Mouse (Mus musculus) liver, embryonic 12.5 days (tissue): Measurements from ENCODE around the gene Il9r. TPM values are rescaled to one million over a fixed set of nuclear protein-coding genes. Genes with fewer than 3 reads are reported as not detected.

Experiments
- polyA plus RNA-seq: library from polyadenylated mRNA; unstranded; fragments of >200 nt; fragmentation: Nextera tagmentation; extraction: Ambion mirVana; gene quantifications from 2 replicates; pipeline ENCODE4 v1.2.1, GENCODE M21; 2016

The Il9r gene
- polyA plus RNA-seq, 1 experiment from 2014 or later = 0.30 TPM

Other genes starting within 250 kb of the Il9r start
- not detected in 2 replicates for gene 4930524B15Rik, start 234.7 kb downstream of the Il9r start, polyA plus RNA-seq
- 0.11 and 0.17 TPM in 2 replicates for gene Nsg2, start 199.8 kb downstream of the Il9r start, polyA plus RNA-seq
- 103 TPM in 2 replicates for gene Snrnp25, start 5.1 kb upstream of the Il9r start, polyA plus RNA-seq
- 12.0 and 14.1 TPM in 2 replicates for gene Rhbdf1, start 22.0 kb upstream of the Il9r start, polyA plus RNA-seq
- 25.7 and 27.2 TPM in 2 replicates for gene Mpg, start 26.2 kb upstream of the Il9r start, polyA plus RNA-seq
- gene Nprl3, start 67.4 kb upstream of the Il9r start, polyA plus RNA-seq = 34.6 and 39.1 TPM in 2 replicates
- 1,859 and 1,982 TPM in 2 replicates for gene Hba-x, start 76.1 kb upstream of the Il9r start, polyA plus RNA-seq
- 52,845 and 54,272 TPM in 2 replicates for gene Hba-a1, start 83.2 kb upstream of the Il9r start, polyA plus RNA-seq
- gene Hbq1b, start 86.7 kb upstream of the Il9r start, polyA plus RNA-seq = 116 and 122 TPM in 2 replicates
- 121,851 and 123,321 TPM in 2 replicates for gene Hba-a2, start 96.2 kb upstream of the Il9r start, polyA plus RNA-seq
- 4.2 and 5.2 TPM in 2 replicates for gene Hbq1a, start 99.8 kb upstream of the Il9r start, polyA plus RNA-seq
- gene Sh3pxd2b, start 147.5 kb upstream of the Il9r start, polyA plus RNA-seq = 2.6 and 3.1 TPM in 2 replicates